Mouse (Mus musculus) CD4-positive, CD25-positive, alpha-beta regulatory T cell, adult 4 months (primary cell): ENCODE data around the gene Spink8. TPM values are rescaled to one million over a fixed set of nuclear protein-coding genes. Genes with fewer than 3 reads are reported as not detected.

ENCODE experiments used
- ATAC-seq: one replicate; pipeline ENCODE4 v1.8.0; 2017
- polyA plus RNA-seq, 2 experiments: library from polyadenylated mRNA; unstranded; fragments of 100-300 nt; shearing (Covaris generic); gene quantifications; one replicate each; pipeline ENCODE4 v1.2.1; 2017

The Spink8 gene
- polyA plus RNA-seq, 2 experiments from 2014 or later: not detected

DNA sequence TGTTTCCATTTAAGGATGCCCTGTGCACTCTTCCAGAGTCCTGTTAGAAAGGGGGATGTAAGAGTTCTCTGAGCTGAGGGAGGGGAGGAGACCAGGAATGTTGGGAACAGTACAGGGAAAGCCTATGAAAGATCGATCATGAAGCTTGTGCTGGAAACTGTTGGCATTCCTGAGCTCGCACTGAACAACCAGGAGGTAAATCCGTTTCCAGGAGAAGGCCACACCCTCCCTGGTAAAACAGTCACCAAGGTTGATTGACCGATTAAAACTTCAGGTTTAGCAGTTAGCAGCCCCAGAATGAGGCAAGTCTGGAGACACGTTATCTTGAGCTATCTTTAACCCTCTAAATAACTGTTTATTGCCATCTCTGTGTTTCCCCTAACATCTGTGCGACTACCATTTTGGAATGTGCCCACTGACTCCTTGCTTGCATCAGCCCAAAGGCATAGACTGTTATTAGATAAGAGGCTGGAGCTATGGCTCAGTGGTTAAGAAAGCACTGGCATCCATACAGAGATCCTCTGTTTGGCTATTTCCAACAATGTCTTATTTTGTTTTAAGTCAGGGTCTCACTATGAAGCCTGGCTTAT lies 59.0 kb downstream of the Spink8 start:
- ATAC-seq: no peak

GRCm38 (mm10) chr9:109874797-109875691 lies 63.0 kb downstream of the Spink8 start, which contains the start of gene Cdc25a:
TSS of gene Cdc25a (plus strand) at chr9:109875579.
- ATAC-seq: peak; percentile 95

DNA sequence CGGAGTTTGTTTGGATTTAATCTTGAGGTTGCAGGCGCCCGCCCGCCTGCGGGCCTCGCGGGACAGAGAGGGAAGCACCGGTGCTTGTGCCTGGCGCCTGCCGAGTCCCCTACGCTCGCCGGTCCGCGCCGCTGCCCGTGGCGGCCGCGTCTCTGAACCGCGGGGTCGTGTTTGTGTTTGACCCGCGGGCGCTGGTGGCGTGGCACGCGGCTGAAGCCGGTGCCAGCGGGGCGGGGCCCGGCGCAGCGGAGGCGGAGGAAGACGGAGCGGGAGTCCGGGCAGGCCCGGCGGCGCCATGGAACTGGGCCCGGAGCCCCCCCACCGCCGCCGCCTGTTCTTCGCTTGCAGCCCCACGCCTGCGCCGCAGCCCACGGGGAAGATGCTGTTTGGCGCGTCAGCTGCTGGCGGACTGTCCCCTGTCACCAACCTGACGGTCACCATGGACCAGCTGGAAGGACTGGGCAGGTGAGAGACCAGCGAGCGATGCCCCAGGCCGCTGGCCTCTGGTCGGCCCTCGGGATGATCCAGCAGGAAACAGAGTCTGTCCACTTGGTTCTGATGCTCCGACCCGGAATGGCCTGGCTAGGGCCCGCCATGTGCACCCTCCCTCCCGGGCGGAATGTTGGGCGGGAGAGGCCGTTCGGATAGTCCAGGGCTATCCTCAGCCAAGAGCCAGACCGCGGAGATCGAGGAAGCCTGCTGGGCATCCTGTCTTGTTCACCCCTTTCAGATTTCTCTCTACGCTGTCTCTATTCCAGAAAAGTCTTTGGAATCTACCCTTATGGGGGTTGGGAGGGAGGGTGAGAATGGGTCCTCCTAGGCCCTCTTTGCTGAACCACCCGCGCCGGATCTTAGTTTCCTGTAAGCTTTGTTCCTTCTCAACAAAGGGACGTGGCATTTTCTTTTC lies 63.9 kb downstream of the Spink8 start:
- ATAC-seq: peak; percentile 31

Other genes starting within 250 kb of the Spink8 start
- gene Fbxw15, start 244.0 kb upstream of the Spink8 start, polyA plus RNA-seq: not detected
- gene Fbxw24, start 186.2 kb upstream of the Spink8 start, polyA plus RNA-seq: under 1 TPM in 1 of 2 experiments, not detected in 1; 0.22 TPM
- gene Fbxw25, start 147.6 kb upstream of the Spink8 start, polyA plus RNA-seq: not detected
- not detected for gene Fbxw18, start 109.6 kb upstream of the Spink8 start, polyA plus RNA-seq
- gene Fbxw26, start 66.2 kb upstream of the Spink8 start, polyA plus RNA-seq: not detected
- gene Fbxw27, start 21.6 kb upstream of the Spink8 start, polyA plus RNA-seq: not detected
- gene Nme6, start 20.5 kb downstream of the Spink8 start, polyA plus RNA-seq: 10 to 100 TPM in 1 of 2 experiments, 1 to 10 TPM in 1; 8.8 to 15.1 TPM
- not detected for gene Camp, start 37.3 kb downstream of the Spink8 start, polyA plus RNA-seq
- gene Cdc25a, start 63.3 kb downstream of the Spink8 start, polyA plus RNA-seq: 1 to 10 TPM; 7.0 to 7.4 TPM
- 10 to 100 TPM; 36.8 to 41.0 TPM for gene Map4, start 119.2 kb downstream of the Spink8 start, polyA plus RNA-seq